Mouse (Mus musculus): ENCODE measurements around the gene Olfr69.
"Not testable (repeated sequence)": the region's sequence is repeated elsewhere in the genome, so short reads cannot be mapped to it uniquely, and the experiment has no call there.

Gene Olfr69

DNA sequence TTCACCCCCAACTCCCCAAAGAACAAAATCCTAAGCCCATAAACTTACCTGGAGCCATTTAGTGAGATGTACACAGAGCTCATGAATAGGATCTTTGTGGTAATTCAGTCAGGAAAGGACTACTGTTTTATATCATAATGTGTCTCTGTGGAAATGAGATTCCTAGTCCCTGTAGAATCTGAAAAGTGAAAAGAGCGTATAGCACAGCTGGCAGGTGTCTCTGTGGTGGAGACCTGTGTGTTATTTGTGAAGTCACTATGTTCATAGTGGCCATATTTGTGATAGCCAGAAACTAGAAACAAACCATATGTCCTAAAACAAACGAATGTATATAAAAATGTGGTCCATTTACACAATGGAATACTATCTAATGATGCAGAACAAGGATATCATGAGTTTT, at the start of gene Olfr69:
Olfr69 (minus strand) TSS at position 101 of the 400 bp plus-strand sequence.
- in situ Hi-C loops (cut with MboI), result no loop called here

DNA sequence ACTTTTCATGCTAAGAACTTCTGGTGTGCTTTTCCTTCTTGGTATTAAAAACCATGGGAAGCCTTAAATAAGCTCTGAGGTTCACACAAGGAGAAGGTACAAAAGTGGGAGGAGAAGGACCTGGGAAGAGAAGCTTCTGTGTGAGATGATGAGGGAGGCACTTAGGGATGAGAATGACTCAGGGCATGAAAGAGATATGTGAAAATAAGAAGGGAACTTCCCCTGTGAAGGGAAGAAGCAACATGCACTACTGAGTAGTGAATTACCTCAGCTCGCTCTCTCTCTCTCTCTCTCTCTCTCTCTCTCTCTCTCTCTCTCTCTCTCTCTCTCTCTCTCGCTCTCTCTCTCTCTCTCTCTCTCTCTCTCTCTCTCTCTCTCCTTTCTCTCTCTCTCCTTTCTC, 43.7 kb upstream of the Olfr69 start:
- in situ Hi-C loops (cut with MboI), result not testable (repeated sequence)

DNA sequence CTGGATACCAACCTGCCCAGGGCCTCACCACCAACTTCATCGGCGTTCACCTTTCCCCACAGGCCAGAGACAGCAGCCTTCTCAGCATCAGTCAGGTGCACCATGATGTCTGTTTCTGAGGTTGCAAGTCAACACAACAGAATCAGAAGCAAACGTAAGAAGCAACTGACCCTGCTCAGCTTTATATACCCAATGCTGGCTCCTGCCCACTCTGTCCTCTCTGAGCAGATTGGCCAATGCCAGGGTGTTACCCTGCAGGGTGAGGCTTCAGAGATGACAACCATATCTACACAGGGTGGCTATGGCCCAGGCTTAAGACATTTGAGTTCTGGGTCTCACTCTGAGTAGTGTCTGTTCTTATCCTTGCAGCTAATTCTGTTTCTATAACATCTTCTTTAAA, 42.4 kb upstream of the Olfr69 start, which contains the start of gene Hbb-bt:
Hbb-bt (minus strand) TSS at position 231 of the 400 bp plus-strand sequence.
- in situ Hi-C loops (cut with MboI), result no loop called here

DNA sequence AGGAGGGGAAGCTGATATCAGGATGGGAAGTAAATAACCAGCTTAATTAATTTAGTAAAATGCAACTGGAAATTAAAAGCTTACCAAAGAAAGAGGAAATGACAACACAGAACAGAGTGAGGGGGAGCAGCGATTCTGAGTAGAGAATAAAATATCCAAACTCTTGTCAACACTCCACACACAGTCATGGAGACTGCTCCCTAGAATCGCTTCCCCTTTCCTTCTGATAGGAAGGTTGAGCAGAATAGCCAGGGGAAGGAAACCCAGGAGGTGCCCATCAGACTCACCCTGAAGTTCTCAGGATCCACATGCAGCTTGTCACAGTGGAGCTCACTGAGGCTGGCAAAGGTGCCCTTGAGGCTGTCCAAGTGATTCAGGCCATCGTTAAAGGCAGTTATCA, 41.8 kb upstream of the Olfr69 start:
- in situ Hi-C loops (cut with MboI), result not testable (repeated sequence)

DNA sequence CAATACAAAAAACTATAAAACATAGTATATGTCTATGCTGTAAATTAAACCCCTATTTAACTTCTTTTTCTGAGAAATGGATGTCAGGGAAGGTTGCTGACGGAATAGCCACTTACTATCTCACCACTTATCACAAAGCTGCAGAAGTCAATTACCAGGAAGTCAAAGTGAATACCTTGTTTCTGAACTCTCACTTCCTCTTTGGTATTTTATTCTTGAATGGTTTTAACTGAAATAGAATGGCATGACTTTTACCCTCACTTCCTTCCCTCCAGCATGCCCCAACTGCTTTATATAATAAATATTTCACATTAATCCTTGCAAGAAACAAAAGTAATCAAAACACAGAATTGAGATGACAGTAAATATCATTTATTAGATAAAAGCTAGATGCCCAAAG, 40.8 kb upstream of the Olfr69 start:
- in situ Hi-C loops (cut with MboI), result no loop called here

DNA sequence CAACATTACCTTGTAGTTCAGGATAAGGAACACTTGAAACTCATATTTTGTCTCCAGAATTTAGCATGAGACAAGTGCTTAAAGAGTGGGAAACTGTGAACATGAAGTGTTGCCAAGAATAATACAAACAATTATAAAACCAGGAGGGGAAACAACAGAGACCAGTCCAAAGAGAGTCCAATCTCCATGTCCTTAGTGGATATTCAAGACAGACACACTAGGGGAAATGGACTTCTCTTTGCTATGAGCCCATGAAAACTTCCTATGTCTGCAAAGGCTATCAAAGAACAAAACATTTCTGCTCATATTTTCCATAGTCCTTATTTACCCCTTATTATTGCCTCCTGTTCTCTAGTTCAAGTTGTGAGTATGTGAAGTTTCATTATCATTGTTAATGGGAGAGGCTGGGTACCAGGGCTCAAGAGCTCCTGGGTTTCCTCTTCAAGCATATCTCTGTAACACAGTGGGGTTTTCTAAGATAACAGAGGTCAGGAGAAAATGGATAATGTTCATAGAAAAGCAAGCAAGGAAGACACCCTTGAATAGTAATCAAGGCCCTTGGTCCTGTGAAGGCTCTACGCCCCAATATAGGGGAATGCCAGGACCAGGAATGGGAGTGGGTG, 39.9 kb upstream of the Olfr69 start:
- in situ Hi-C loops (cut with MboI), result no loop called here

DNA sequence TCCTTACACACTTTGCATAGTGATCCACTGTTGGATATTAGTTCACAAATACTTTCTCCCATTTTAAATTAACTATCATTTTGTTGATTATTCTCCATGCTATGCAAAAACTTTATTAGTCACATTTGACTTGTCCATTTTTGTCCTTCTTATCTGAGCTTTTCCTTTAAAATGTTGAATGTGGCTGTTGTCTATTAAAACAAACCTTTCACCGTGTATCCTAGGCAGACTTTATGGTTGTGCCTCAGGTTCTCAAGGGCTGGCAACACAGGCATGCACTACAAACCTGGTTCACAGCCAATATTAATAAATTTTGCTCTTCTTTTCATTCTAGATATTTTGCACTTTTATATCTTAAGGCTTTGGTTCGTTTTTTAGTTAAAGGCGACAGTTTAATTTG, 39.4 kb upstream of the Olfr69 start:
- in situ Hi-C loops (cut with MboI), result no loop called here

DNA sequence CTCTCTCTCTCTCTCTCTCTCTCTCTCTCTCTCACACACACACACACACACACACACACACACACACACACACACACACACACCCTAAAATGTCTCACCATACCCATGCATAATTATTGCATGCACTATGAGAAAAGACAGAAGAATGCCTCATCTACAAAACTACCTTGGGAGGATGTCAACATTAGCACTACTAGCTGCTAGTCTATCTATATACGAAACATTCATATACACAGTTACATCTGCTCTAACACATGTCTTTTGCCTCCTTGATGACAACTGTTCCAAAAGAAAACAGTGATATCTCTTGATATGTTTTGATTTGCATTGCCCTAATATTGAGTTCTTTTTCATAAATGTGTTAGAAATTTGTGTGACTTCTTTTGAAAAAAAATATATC, 38.9 kb upstream of the Olfr69 start:
- in situ Hi-C loops (cut with MboI), result no loop called here

DNA sequence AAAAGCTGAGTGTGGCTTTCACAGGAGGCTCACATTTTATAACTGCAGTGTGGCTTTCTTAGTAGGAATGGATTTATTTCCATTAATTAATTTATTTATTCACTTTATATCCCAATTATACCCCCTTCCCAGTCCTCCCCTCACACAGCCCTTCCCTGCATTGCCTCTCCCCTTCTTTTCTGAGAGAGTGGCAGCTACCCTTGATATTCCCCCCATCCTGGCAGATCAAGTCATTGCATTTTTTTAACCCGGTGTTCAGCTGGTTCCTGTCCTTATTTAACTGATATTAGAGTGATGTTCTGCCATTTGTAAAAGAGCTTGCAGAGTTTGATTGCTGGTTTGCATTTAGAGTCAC, 38.4 kb upstream of the Olfr69 start:
- in situ Hi-C loops (cut with MboI), result loop anchor here (10.0 kb wide), 1 partner anchor 55 kb away; no protein-coding TSS in a partner anchor

DNA sequence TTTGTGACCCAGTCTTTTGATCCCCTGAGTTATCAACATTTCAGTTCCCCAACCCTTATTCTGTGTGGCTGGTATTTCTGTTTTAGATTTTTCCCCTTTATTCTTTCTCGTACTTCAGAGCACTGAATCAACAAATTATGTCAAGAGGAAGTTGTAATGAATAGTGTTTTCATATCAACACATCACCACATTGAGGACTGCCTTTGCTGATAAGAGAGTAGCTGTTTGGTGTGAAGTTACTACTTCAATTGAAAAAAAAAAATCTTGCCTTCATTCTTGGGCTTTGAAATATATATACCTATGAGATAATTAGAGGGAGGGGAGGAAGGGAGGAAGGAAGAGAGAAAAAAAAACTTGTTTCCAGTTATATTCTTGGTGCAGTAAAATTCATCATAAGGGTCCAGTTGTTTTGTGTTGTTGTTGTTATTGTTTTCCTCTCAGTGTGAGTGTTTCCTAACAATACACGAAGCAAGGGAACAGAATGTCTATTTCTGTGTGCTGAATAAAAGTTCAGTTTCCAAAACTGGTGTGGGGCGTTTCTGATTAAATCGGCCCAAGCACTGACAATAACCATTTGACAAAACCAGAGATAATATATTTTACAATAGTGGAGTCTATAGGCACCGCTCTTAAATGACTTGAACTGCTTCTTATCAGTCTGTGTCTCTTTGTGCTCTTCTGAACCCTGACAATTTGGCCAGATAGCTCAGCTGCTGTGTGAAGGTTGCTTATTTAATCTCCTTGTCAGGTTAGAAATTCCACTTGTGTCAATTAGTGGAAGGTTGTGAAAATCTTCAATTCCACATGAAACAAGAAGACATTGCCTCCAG, 37.8 kb upstream of the Olfr69 start:
- in situ Hi-C loops (cut with MboI), result loop anchor here (10.0 kb wide), 1 partner anchor 56 kb away; no protein-coding TSS in a partner anchor

DNA sequence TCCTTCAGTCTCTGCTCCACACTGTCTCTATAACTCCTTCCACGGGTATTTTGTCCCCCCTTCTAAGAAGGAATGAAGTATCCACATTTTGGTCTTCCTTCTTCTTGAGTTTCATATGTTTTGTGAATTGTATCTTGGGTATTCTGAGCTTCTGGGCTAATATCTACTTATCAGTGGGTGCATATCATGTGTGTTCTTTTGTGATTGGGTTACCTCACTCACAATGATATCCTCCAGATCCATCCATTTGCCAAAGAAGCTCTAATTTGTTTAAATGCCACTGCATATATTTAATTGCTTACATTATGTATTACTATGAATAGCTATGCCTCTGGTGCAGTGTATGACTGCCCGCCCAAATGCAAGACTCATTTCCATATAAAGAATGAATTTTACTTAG, 36.7 kb upstream of the Olfr69 start:
- in situ Hi-C loops (cut with MboI), result loop anchor here (10.0 kb wide), 1 partner anchor 57 kb away; no protein-coding TSS in a partner anchor

DNA sequence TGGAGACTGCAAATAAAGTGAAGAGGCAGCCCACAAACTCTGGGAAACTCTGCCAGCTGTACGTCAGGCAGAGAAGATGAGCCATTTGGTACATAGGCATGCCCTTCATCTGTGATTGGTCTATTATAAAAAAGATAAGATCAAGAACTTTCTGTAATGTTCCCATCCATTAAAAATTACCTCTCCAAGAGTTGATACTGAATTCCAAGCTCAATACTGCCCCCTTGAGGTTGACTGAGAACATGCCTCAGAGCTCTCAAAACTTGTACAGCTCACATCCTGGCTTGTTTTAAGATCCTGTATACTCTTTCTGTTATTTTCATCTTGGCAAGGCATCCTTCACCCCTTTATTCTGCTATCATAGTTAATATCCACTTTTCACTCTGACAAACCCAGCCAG, 35.5 kb upstream of the Olfr69 start:
- in situ Hi-C loops (cut with MboI), result loop anchor here (10.0 kb wide), 1 partner anchor 58 kb away; no protein-coding TSS in a partner anchor

DNA sequence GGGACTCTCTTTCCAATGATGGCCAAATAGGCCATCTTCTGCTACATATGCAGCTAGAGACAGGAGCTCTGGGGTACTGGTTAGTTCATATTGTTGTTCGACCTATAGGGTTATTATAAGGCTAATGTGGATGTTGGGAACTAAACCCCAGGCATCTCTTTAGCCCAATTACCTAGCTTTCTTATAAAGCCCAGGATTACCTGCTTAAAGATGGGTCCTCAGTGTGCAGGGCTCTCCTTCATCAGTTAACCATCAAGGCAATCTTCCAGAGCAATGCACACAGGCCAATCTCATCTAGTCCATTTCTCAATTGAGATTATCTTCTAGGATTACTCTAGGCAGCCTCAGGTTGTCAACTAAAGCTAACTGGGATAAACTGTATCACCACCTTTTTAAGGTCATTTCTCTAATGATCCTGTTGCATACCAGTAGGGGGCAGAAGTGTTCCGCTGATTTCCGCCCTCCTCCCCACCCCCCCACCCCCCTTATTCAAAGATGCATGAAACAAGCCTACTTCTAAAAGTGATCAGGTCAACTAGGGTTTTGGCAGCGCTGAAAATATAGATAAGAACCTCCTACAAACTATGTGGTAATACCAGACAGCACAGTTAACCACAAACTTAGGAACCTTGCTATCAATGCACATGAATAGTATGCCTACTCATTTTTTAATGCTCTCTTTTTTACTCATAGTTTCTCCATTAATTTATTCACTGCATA, 21.4 kb upstream of the Olfr69 start:
- in situ Hi-C loops (cut with MboI), result no loop called here

DNA sequence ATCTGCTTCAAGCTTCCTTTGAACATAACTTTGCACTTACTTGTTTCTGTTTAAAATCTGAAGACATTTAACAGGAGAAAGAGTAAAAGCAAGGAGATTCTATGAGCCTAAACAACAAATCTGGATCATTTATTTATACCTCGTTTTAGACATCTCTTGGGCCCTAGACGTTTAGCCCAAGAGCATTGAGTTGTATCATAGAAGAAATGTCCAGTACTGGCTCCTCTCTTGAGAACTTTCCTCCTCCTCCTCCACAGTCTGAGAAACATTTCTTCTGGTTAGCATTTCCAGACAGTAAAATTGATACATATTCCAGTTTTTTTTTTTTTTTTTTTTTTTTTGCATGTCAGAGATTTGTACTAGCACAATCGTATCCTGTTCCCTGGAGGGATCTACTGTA, 20.3 kb upstream of the Olfr69 start, which contains the start of gene Olfr67:
Olfr67 (minus strand) TSS at position 101 of the 400 bp plus-strand sequence.
- in situ Hi-C loops (cut with MboI), result no loop called here

DNA sequence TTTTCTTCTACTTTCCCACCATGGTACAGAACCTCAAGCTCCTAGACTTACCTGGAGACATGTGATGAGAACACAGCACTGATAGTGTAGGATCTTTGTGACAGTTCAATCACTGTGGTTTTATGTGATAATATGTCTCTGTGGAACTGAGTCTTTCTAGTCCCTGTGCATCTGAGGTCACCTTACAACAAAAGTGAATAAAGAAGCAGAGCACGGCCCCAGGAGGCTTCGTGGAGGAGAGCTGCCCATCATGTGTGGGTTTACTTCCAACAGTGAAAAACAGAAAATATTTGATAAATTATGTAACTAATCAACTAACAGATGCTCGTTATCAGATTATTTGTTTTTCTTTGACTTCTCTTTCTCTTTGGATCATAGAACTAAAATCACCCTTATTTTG, 8.2 kb upstream of the Olfr69 start, which contains the start of gene Olfr68:
Olfr68 (minus strand) TSS at position 101 of the 400 bp plus-strand sequence.
- in situ Hi-C loops (cut with MboI), result no loop called here

DNA sequence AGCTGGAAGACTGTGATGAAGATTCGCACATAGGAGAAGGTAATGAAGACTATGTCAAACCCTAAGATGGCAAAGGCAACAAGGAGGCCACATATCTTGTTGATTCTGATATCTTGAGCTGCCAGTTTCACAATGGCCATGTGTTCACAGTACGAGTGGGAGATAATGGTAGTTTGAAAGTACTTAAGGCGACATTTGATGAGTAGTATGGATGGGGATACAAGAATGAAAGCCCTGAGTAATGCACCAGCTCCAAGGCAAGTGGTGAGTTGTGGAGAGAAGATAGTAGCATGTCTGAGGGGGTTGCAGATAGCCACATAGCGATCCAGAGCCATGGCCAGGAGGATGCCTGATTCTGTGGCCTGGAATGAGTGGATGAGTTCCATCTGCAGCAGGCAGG, 6.3 kb upstream of the Olfr69 start:
- in situ Hi-C loops (cut with MboI), result not testable (repeated sequence)

DNA sequence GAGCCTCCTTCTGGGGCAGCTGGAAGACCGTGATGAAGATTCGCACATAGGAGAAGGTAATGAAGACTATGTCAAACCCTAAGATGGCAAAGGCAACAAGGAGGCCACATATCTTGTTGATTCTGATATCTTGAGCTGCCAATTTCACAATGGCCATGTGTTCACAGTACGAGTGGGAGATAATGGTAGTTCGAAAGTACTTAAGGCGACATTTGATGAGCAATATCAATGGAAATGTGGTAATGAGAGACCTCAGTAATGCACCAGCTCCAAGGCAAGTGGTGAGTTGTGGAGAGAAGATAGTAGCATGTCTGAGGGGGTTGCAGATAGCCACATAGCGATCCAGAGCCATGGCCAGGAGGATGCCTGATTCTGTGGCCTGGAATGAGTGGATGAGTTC, 3.7 kb downstream of the Olfr69 start:
- in situ Hi-C loops (cut with MboI), result not testable (repeated sequence)

DNA sequence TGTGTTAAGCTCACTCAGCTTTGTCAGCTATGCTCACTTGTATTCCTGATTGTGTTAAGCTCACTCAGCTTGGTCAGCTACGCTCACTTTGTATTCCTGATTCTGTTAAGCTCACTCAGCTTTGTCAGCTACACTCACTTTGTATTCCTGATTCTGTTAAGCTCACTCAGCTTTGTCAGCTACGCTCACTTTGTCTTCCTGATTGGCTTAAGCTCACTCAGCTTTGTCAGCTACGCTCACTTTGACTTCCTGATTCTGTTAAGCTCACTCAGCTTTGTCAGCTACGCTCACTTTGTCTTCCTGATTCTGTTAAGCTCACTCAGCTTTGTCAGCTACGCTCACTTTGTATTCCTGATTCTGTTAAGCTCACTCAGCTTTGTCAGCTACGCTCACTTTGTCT, 9.2 kb downstream of the Olfr69 start:
- in situ Hi-C loops (cut with MboI), result not testable (repeated sequence)

DNA sequence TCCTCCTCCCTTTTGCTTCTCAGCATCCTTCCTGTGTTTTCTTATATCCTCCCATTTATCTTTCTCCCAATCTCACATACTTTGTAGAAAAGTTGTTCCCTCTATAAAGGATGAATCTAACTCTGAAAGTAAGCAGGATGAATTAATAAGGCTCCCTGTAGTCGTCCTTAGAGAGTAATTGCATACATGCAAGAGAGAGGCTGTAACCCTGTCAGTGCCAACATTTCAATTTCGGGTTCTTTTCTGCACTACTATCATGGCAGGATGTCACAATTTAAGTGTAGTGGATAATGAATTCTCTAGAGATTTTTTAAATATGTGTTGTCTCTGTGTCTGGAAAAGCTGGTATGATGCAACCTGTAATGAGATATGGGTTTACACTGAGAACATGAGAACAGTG, 14.2 kb downstream of the Olfr69 start, which contains the start of gene Olfr630:
Olfr630 (minus strand) TSS at position 101 of the 400 bp plus-strand sequence.
- in situ Hi-C loops (cut with MboI), result no loop called here

DNA sequence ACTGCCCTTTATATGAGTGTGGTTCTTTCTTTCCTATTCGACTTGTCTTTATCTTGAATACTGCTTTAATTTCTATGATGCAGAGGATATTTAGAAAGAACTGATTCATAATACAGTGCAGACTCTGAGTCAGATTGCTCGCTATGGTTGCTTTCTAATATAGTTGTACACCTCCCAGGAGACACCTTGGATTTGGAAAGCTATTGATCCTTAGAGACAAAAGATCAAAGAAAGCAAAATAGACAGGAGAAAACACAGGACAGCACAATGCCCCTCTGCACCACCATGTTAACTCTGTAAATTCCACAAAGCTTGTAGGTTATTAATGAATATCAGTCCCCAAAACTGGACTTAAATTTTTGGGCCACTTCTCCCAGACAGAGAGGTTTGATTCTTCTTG, 26.6 kb downstream of the Olfr69 start, which contains the start of gene Olfr629:
Olfr629 (minus strand) TSS at position 101 of the 400 bp plus-strand sequence.
- in situ Hi-C loops (cut with MboI), result no loop called here

DNA sequence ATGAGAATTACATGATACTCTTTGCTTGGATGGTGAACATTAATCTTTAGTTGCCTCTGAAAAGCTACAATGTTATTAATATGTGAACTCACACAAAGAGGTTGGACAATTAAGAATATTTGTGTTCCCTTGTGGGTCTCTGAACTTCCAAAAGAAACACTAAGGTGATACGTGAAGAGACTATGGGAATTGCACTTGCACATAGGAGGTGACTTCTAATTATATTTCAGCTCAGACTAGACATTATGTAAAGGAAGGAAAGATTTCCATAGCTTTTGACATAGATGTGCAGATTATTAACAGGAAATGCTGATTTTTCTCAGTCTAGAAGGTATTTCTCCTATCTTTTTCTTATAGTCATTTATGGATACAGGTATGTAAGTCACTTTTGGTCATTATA, 41.3 kb downstream of the Olfr69 start, which contains the start of gene Olfr628:
Olfr628 (plus strand) TSS at position 301 of the 400 bp plus-strand sequence.
- in situ Hi-C loops (cut with MboI), result no loop called here

DNA sequence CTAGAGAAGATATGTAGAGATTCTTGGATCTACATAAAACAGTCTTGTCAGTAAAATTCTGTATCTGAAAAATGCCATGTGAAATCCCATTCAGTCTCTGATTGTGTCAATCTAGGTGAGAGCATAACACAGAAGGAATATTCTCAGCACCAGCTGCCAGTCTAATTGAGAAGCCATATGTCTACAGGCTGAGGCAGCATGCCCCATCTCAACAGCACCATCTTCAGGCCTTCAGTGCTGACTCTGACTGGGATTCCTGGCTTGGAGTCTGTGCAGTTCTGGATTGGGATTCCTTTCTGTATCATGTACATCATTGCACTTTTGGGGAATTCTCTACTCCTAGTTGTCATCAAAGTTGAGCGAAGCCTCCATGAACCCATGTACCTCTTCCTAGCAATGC, 55.0 kb downstream of the Olfr69 start:
- in situ Hi-C loops (cut with MboI), result not testable (repeated sequence)
